9 mouse cellular contexts compared by ENCODE assay signal in genomic region chr16:25059504-25059992, GRCm38 (mm10).
DNase-seq lines count a peak whose midpoint lies in the region; ATAC-seq lines count a peak whose summit lies in the region.
"Had no signal": no experiment of that assay in that cellular context is flagged by ENCODE, and none has a peak within 500 bp of the region (broad histone marks: within the 10 kb centered on the region; RNA-seq: fewer than 3 reads in every experiment).

No protein-coding gene starts in this region.

- H3K4me3 ChIP-seq in forebrain, embryonic 12.5 days (replicated peaks): peak overlapping the region; percentile 53
- H3K4me3 ChIP-seq in intestine, embryonic 16.5 days (ENCODE audit: low read length): peak overlapping the region; percentile 67
- peak overlapping the region; percentile 61 for H3K4me3 ChIP-seq in midbrain, embryonic 12.5 days

- H3K9me3 ChIP-seq in forebrain, embryonic 12.5 days: no peaks in the 10 kb centered on the region
- H3K9me3 ChIP-seq in intestine, embryonic 16.5 days (ENCODE audit: control insufficient read depth, low read length): no peaks in the 10 kb centered on the region
- H3K9me3 ChIP-seq in midbrain, embryonic 12.5 days: no peaks in the 10 kb centered on the region

- WGBS in forebrain, embryonic 12.5 days: 0% methylated on average over 12 of the region's 12 CpGs
- 3% methylated on average over 12 of the region's 12 CpGs for WGBS in intestine, embryonic 16.5 days
- WGBS in midbrain, embryonic 12.5 days: 3% methylated on average over 12 of the region's 12 CpGs

- H3K4me1 ChIP-seq in forebrain, embryonic 12.5 days: peaks cover 25% of the 10 kb centered on the region
- H3K4me1 ChIP-seq in intestine, embryonic 16.5 days (ENCODE audit: control insufficient read depth, insufficient read depth, low read length): peaks cover 16% of the 10 kb centered on the region
- peaks cover 19% of the 10 kb centered on the region for H3K4me1 ChIP-seq in midbrain, embryonic 12.5 days

- H3K4me2 ChIP-seq in forebrain, embryonic 12.5 days: peak overlapping the region; percentile 58
- peak overlapping the region; percentile 77 for H3K4me2 ChIP-seq in intestine, embryonic 16.5 days (ENCODE audit: low read depth, low read length)
- peak overlapping the region; percentile 60 for H3K4me2 ChIP-seq in midbrain, embryonic 12.5 days (replicated peaks)

- H3K9ac ChIP-seq in forebrain, embryonic 12.5 days: peak overlapping the region; percentile 61; the same call in 1 of the 2 replicates
- H3K9ac ChIP-seq in intestine, embryonic 16.5 days (ENCODE audit: low read depth, low read length): peak overlapping the region; percentile 73
- H3K9ac ChIP-seq in midbrain, embryonic 12.5 days (replicated peaks): peak overlapping the region; percentile 63

- peak; percentile 70; the same call in 1 of the 2 replicates for ATAC-seq in frontal cortex, adult (ENCODE audit: low TSS enrichment)
- ATAC-seq in forebrain, embryonic 12.5 days (ENCODE audit: low FRiP score): peak; percentile 37; the same call in 1 of the 2 replicates
- ATAC-seq in intestine, embryonic 16.5 days: peak; percentile 52
- peak; percentile 13 for ATAC-seq in midbrain, embryonic 12.5 days (ENCODE audit: low FRiP score, low read depth)

- H3K27me3 ChIP-seq in forebrain, embryonic 12.5 days: 0 out of 2 replicates have a peak, but pooled peaks cover 6% of the 10 kb centered on the region
- no peaks in the 10 kb centered on the region for H3K27me3 ChIP-seq in intestine, embryonic 16.5 days (replicated peaks; ENCODE audit: control insufficient read depth, insufficient read depth, low read length)
- H3K27me3 ChIP-seq in midbrain, embryonic 12.5 days: peaks cover 39% of the 10 kb centered on the region

- no peaks in the 10 kb centered on the region for H3K36me3 ChIP-seq in forebrain, embryonic 12.5 days (replicated peaks)
- no peaks in the 10 kb centered on the region for H3K36me3 ChIP-seq in intestine, embryonic 16.5 days (ENCODE audit: control insufficient read depth, insufficient read depth, low read length)
- no peaks in the 10 kb centered on the region for H3K36me3 ChIP-seq in midbrain, embryonic 12.5 days
- H3K36me3 ChIP-seq: G1E had no signal

- DNase-seq in frontal cortex, postnatal 25 days (ENCODE audit: low spot score in 2 of 2): no peak
- peak; percentile 49 for DNase-seq in CD4-positive, CD25-positive, alpha-beta regulatory T cell, adult 2 months (ENCODE audit: low read depth, low spot score)
- no peak for DNase-seq in left cerebral cortex, adult 18-20 months (ENCODE audit: low spot score in 2 of 2)
- no peak for DNase-seq in MN1 (ENCODE audit: low spot score)

- peak overlapping the region; percentile 98 for H3K27ac ChIP-seq in forebrain, embryonic 12.5 days
- H3K27ac ChIP-seq in intestine, embryonic 16.5 days (ENCODE audit: low read length): peak overlapping the region; percentile 96
- peak overlapping the region; percentile 87 for H3K27ac ChIP-seq in midbrain, embryonic 12.5 days (replicated peaks)

Comparison
In these comparisons a context has a peak if more than half of its experiments do, and no peak if none do; other contexts are left out.
1. ATAC-seq: peak in every context shown above with its lines; median percentile 70 in frontal cortex, adult; 52 in intestine, embryonic 16.5 days; 37 in forebrain, embryonic 12.5 days; 13 in midbrain, embryonic 12.5 days.